Mouse (Mus musculus): Measurements from ENCODE around the gene Adamts14. TPM values are rescaled to one million over a fixed set of nuclear protein-coding genes. Genes with fewer than 3 reads are reported as not detected.

Adamts14 gene
- polyA plus RNA-seq, 1 experiment from 2014 or later: 1.8 TPM

GRCm38 (mm10) chr10:61175442-61176204, 97.6 kb downstream of the Adamts14 start:
- Histone ChIP-seq H3K27me3 (replicated peaks; ENCODE audit: insufficient read depth, low read length) (no peaks in the 10 kb centered on the region), H3K4me1 (ENCODE audit: insufficient read depth, low read depth, low read length) (peaks cover 4% of the 10 kb centered on the region; the same call in 1 of the 2 replicates), H3K9me3 (ENCODE audit: low read length) (no peaks in the 10 kb centered on the region), H3K27ac (ENCODE audit: low read length) (no peak overlapping the region), H3K4me3 (ENCODE audit: low read depth, low read length) (0 out of 2 replicates have a peak overlapping the region, but pooled peaks have one; percentile 3), H3K9ac (replicated peaks; ENCODE audit: low read depth) (no peak overlapping the region), H3K36me3 (ENCODE audit: insufficient read depth, low read length) (no peaks in the 10 kb centered on the region), H3K4me2 (replicated peaks; ENCODE audit: low read depth, low read length) (peak overlapping the region; percentile 28; the same call in 1 of the 2 replicates)
- peak; percentile 84 for DNase-seq (ENCODE audit: low spot score)
- 12% methylated on average over 20 of the region's 24 CpGs for WGBS
- peak; percentile 71 for TF ChIP-seq CTCF (IDR thresholded peaks at IDR 0.05)
- no peak for TF ChIP-seq EP300 (IDR thresholded peaks at IDR 0.05)
- peak; percentile 80 for ATAC-seq

GRCm38 (mm10) chr10:61174711-61175441, 98.4 kb downstream of the Adamts14 start:
- no peaks in the 10 kb centered on the region for H3K9me3 ChIP-seq (ENCODE audit: low read length)
- H3K27ac ChIP-seq (ENCODE audit: low read length): no peak overlapping the region
- no peak overlapping the region for H3K4me2 ChIP-seq (replicated peaks; ENCODE audit: low read depth, low read length)
- DNase-seq (ENCODE audit: low spot score): peak; percentile 29
- H3K36me3 ChIP-seq (ENCODE audit: insufficient read depth, low read length): no peaks in the 10 kb centered on the region
- peak; percentile 59 for ATAC-seq
- H3K27me3 ChIP-seq (replicated peaks; ENCODE audit: insufficient read depth, low read length): no peaks in the 10 kb centered on the region
- H3K4me3 ChIP-seq (ENCODE audit: low read depth, low read length): no peak overlapping the region
- peaks cover 4% of the 10 kb centered on the region; the same call in 1 of the 2 replicates for H3K4me1 ChIP-seq (ENCODE audit: insufficient read depth, low read depth, low read length)
- no peak overlapping the region for H3K9ac ChIP-seq (replicated peaks; ENCODE audit: low read depth)
- TF ChIP-seq CTCF (IDR thresholded peaks at IDR 0.05) (no peak), EP300 (IDR thresholded peaks at IDR 0.05) (no peak)
- 29% methylated on average over 11 of the region's 13 CpGs for WGBS

GRCm38 (mm10) chr10:61172496-61172895, 100.7 kb downstream of the Adamts14 start:
- DNase-seq (ENCODE audit: low spot score) (no peak), ATAC-seq (no peak)
- 84% methylated on average over 4 of the region's 4 CpGs for WGBS
- Histone ChIP-seq H3K4me1 (ENCODE audit: insufficient read depth, low read depth, low read length) (peaks cover 4% of the 10 kb centered on the region; the same call in 1 of the 2 replicates), H3K27me3 (replicated peaks; ENCODE audit: insufficient read depth, low read length) (no peaks in the 10 kb centered on the region), H3K27ac (ENCODE audit: low read length) (no peak overlapping the region), H3K4me2 (replicated peaks; ENCODE audit: low read depth, low read length) (no peak overlapping the region), H3K9ac (replicated peaks; ENCODE audit: low read depth) (no peak overlapping the region), H3K36me3 (ENCODE audit: insufficient read depth, low read length) (no peaks in the 10 kb centered on the region), H3K4me3 (ENCODE audit: low read depth, low read length) (no peak overlapping the region), H3K9me3 (ENCODE audit: low read length) (no peaks in the 10 kb centered on the region)
- TF ChIP-seq CTCF (IDR thresholded peaks at IDR 0.05): 0 out of 2 replicates have a peak, but pooled peaks have one; percentile 11
- TF ChIP-seq EP300 (IDR thresholded peaks at IDR 0.05): no peak

GRCm38 (mm10) chr10:61171654-61172053, 101.6 kb downstream of the Adamts14 start, which contains the start of gene Tbata:
Gene Tbata, plus strand, starts transcription at chr10:61171954.
- Histone ChIP-seq H3K27ac (ENCODE audit: low read length) (no peak within 1 kb of the TSS), H3K9ac (replicated peaks; ENCODE audit: low read depth) (no peak within 1 kb of the TSS), H3K27me3 (replicated peaks; ENCODE audit: insufficient read depth, low read length) (no peaks in the 10 kb centered on the region), H3K4me1 (ENCODE audit: insufficient read depth, low read depth, low read length) (peaks cover 4% of the 10 kb centered on the region; the same call in 1 of the 2 replicates), H3K4me3 (ENCODE audit: low read depth, low read length) (no peak within 1 kb of the TSS), H3K36me3 (ENCODE audit: insufficient read depth, low read length) (no peaks in the 10 kb centered on the region), H3K9me3 (ENCODE audit: low read length) (no peaks in the 10 kb centered on the region), H3K4me2 (replicated peaks; ENCODE audit: low read depth, low read length) (no peak within 1 kb of the TSS)
- 45% methylated on average over 3 of the region's 3 CpGs for WGBS
- TF ChIP-seq EP300 (IDR thresholded peaks at IDR 0.05) (no peak), CTCF (IDR thresholded peaks at IDR 0.05) (no peak)
- DNase-seq (ENCODE audit: low spot score) (no peak), ATAC-seq (no peak)

GRCm38 (mm10) chr10:61168393-61168792, 104.8 kb downstream of the Adamts14 start:
- WGBS: 42% methylated on average over 2 of the region's 2 CpGs
- Histone ChIP-seq H3K4me2 (replicated peaks; ENCODE audit: low read depth, low read length) (no peak overlapping the region), H3K27me3 (replicated peaks; ENCODE audit: insufficient read depth, low read length) (no peaks in the 10 kb centered on the region), H3K36me3 (ENCODE audit: insufficient read depth, low read length) (no peaks in the 10 kb centered on the region), H3K9me3 (ENCODE audit: low read length) (no peaks in the 10 kb centered on the region), H3K4me1 (ENCODE audit: insufficient read depth, low read depth, low read length) (no peaks in the 10 kb centered on the region), H3K4me3 (ENCODE audit: low read depth, low read length) (no peak overlapping the region), H3K27ac (ENCODE audit: low read length) (no peak overlapping the region), H3K9ac (replicated peaks; ENCODE audit: low read depth) (no peak overlapping the region)
- no peak for DNase-seq (ENCODE audit: low spot score)
- TF ChIP-seq CTCF (IDR thresholded peaks at IDR 0.05): no peak
- no peak for TF ChIP-seq EP300 (IDR thresholded peaks at IDR 0.05)
- ATAC-seq: 0 out of 2 replicates have a peak, but pooled peaks have one; percentile 17
